Mouse (Mus musculus): ENCODE data around the gene Olfr532. TPM values are rescaled to one million over a fixed set of nuclear protein-coding genes. Genes with fewer than 3 reads are reported as not detected.
"Not testable (repeated sequence)": the region's sequence is repeated elsewhere in the genome, so short reads cannot be mapped to it uniquely, and the experiment has no call there.

Olfr532 gene
- not detected in 2 replicates for polyA plus RNA-seq (2012; rRNA removed)

GRCm38 (mm10) chr7:140421539-140421938 lies at the start of gene Olfr532:
Olfr532 (minus strand) TSS chr7:140421639.
- Histone ChIP-seq H3K4me3 (ENCODE audit: insufficient read depth, low read depth, low read length) (no peak within 1 kb of the TSS), H3K27me3 (replicated peaks; ENCODE audit: control insufficient read depth, insufficient read depth, low read length) (no peaks in the 10 kb centered on the region), H3K4me1 (ENCODE audit: control insufficient read depth, insufficient read depth, low read length) (no peaks in the 10 kb centered on the region), H3K27ac (ENCODE audit: insufficient read depth, low read depth, low read length) (no peak within 1 kb of the TSS), H3K36me3 (ENCODE audit: control insufficient read depth, insufficient read depth, low read length) (no peaks in the 10 kb centered on the region)
- TF ChIP-seq CTCF (conservative IDR thresholded peaks at IDR 0.05; ENCODE audit: insufficient read depth, insufficient read length, low read depth, low read length) (no peak), POLR2A (IDR thresholded peaks at IDR 0.05; ENCODE audit: low read depth, low read length) (no peak)
- DNase-seq: no peak
- 83% methylated on average over 1 of the region's 1 CpGs for WGBS

DNA sequence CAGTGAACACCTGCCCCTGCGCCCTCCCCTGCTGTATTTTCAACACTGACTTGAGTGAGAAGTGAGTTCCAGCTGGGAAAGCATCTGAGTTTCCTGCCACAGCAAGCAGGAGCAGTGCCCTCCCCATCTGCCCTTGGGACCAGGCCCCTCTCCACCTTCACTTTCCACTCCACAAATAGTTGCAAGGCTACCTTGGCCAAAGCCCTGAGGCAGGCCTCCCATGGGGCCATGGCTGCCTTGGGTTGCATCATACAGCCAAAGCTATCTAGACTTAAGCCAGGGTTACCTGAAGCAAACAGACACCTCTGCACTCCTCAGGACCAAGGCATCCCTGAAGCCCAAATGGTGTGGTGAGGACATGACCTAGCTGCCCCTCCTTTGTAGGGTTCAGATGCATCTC lies 41.6 kb upstream of the Olfr532 start, which contains the start of gene Olfr533:
Gene Olfr533 (plus strand): TSS at position 301 of the 400 bp plus-strand sequence.
- H3K27ac ChIP-seq (ENCODE audit: insufficient read depth, low read depth, low read length); DNase-seq; H3K27me3 ChIP-seq (replicated peaks; ENCODE audit: control insufficient read depth, insufficient read depth, low read length); H3K36me3 ChIP-seq (ENCODE audit: control insufficient read depth, insufficient read depth, low read length); H3K4me1 ChIP-seq (ENCODE audit: control insufficient read depth, insufficient read depth, low read length); H3K4me3 ChIP-seq (ENCODE audit: insufficient read depth, low read depth, low read length): not testable (repeated sequence)
- 67% methylated on average over 1 of the region's 1 CpGs for WGBS

GRCm38 (mm10) chr7:140443141-140443540 lies 21.7 kb upstream of the Olfr532 start:
- Histone ChIP-seq H3K27ac (ENCODE audit: insufficient read depth, low read depth, low read length) (no peak overlapping the region), H3K36me3 (ENCODE audit: control insufficient read depth, insufficient read depth, low read length) (no peaks in the 10 kb centered on the region), H3K27me3 (replicated peaks; ENCODE audit: control insufficient read depth, insufficient read depth, low read length) (no peaks in the 10 kb centered on the region), H3K4me1 (ENCODE audit: control insufficient read depth, insufficient read depth, low read length) (no peaks in the 10 kb centered on the region), H3K4me3 (ENCODE audit: insufficient read depth, low read depth, low read length) (no peak overlapping the region)
- 81% methylated on average over 1 of the region's 1 CpGs for WGBS
- no peak for TF ChIP-seq CTCF (conservative IDR thresholded peaks at IDR 0.05; ENCODE audit: insufficient read depth, insufficient read length, low read depth, low read length)
- TF ChIP-seq POLR2A (IDR thresholded peaks at IDR 0.05; ENCODE audit: low read depth, low read length): no peak
- DNase-seq: no peak

GRCm38 (mm10) chr7:140402818-140403217 lies 18.6 kb downstream of the Olfr532 start, which contains the start of gene Olfr531:
Olfr531 (minus strand) TSS chr7:140402918.
- WGBS: 96% methylated on average over 1 of the region's 1 CpGs

DNA sequence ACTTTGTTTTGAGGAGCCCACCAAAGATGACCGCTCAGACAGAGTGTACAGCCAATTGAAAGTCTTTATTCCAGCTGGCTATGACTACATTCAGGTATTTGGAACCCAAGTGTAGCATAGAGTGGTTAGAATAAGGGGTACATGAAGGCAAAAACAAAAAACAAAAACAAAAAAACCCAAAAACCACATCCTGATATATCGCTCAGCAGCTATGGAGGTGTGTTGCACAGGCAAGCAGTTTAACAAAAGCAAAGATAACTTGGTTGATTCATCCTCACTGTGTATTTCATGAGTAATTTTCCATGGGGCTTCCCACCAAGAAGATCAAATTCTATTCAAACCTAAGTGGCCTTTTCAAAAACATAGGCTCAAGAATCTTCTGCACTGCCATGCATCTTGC lies 44.5 kb downstream of the Olfr532 start:
- TF ChIP-seq POLR2A (IDR thresholded peaks at IDR 0.05; ENCODE audit: low read depth, low read length) (no peak), CTCF (conservative IDR thresholded peaks at IDR 0.05; ENCODE audit: insufficient read depth, insufficient read length, low read depth, low read length) (no peak)
- no peaks in the 10 kb centered on the region for H3K36me3 ChIP-seq (ENCODE audit: control insufficient read depth, insufficient read depth, low read length)
- no peak for DNase-seq
- no peaks in the 10 kb centered on the region; the same call in 1 of the 2 replicates for H3K27me3 ChIP-seq (replicated peaks; ENCODE audit: control insufficient read depth, insufficient read depth, low read length)
- H3K27ac ChIP-seq (ENCODE audit: insufficient read depth, low read depth, low read length): no peak overlapping the region
- H3K4me1 ChIP-seq (ENCODE audit: control insufficient read depth, insufficient read depth, low read length): no peaks in the 10 kb centered on the region
- WGBS: 94% methylated on average over 2 of the region's 2 CpGs
- no peak overlapping the region for H3K4me3 ChIP-seq (ENCODE audit: insufficient read depth, low read depth, low read length)

More at GRCm38 (mm10) chr7:140402818-140403217, 18.6 kb downstream of the Olfr532 start, which contains the start of gene Olfr531:
- H3K4me1 ChIP-seq (ENCODE audit: control insufficient read depth, insufficient read depth, low read length): no peaks in the 10 kb centered on the region
- no peak for TF ChIP-seq CTCF (conservative IDR thresholded peaks at IDR 0.05; ENCODE audit: insufficient read depth, insufficient read length, low read depth, low read length)
- no peak for TF ChIP-seq POLR2A (IDR thresholded peaks at IDR 0.05; ENCODE audit: low read depth, low read length)
- no peak for DNase-seq
- H3K27ac ChIP-seq (ENCODE audit: insufficient read depth, low read depth, low read length): no peak within 1 kb of the TSS
- H3K36me3 ChIP-seq (ENCODE audit: control insufficient read depth, insufficient read depth, low read length): no peaks in the 10 kb centered on the region
- no peak within 1 kb of the TSS for H3K4me3 ChIP-seq (ENCODE audit: insufficient read depth, low read depth, low read length)
- H3K27me3 ChIP-seq (replicated peaks; ENCODE audit: control insufficient read depth, insufficient read depth, low read length): no peaks in the 10 kb centered on the region

- no peaks in the 10 kb centered on the region for H3K36me3 ChIP-seq (ENCODE audit: control insufficient read depth, insufficient read depth, low read length)
- WGBS: 14% methylated on average over 1 of the region's 1 CpGs
- no peaks in the 10 kb centered on the region for H3K4me1 ChIP-seq (ENCODE audit: control insufficient read depth, insufficient read depth, low read length)
- H3K27me3 ChIP-seq (replicated peaks; ENCODE audit: control insufficient read depth, insufficient read depth, low read length): no peaks in the 10 kb centered on the region
- no peak for DNase-seq
- no peak within 1 kb of the TSS for H3K27ac ChIP-seq (ENCODE audit: insufficient read depth, low read depth, low read length)
- no peak within 1 kb of the TSS for H3K4me3 ChIP-seq (ENCODE audit: insufficient read depth, low read depth, low read length)
- no peak for TF ChIP-seq POLR2A (IDR thresholded peaks at IDR 0.05; ENCODE audit: low read depth, low read length)
- TF ChIP-seq CTCF (conservative IDR thresholded peaks at IDR 0.05; ENCODE audit: insufficient read depth, insufficient read length, low read depth, low read length): no peak
Measured at GRCm38 (mm10) chr7:140376231-140376630, 45.2 kb downstream of the Olfr532 start, which contains the start of gene Olfr530. Olfr530 (minus strand) TSS chr7:140376331.

DNA sequence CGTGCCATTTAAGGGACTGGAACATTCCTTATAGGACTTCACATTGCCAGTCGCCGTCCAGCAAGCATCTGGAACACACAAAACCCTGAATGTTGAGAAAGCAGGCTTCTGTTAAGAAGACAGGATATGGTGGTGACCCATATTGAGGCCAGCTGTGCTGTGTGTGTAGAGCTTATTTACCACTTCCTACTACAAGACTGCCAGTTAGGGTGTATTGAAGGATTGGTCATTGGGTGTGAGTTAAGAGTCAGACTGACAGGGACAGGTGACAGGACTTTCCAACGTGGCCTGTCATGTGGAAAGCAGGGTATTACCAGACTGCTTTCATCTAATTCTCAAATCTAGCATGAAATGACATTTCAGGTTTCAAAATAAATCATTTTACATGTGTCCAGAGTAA lies 47.1 kb downstream of the Olfr532 start:
- no peak overlapping the region for H3K27ac ChIP-seq (ENCODE audit: insufficient read depth, low read depth, low read length)
- no peaks in the 10 kb centered on the region for H3K4me1 ChIP-seq (ENCODE audit: control insufficient read depth, insufficient read depth, low read length)
- H3K4me3 ChIP-seq (ENCODE audit: insufficient read depth, low read depth, low read length): no peak overlapping the region
- H3K27me3 ChIP-seq (replicated peaks; ENCODE audit: control insufficient read depth, insufficient read depth, low read length): no peaks in the 10 kb centered on the region
- no peak for DNase-seq
- WGBS: 75% methylated on average over 4 of the region's 4 CpGs
- H3K36me3 ChIP-seq (ENCODE audit: control insufficient read depth, insufficient read depth, low read length): no peaks in the 10 kb centered on the region
- TF ChIP-seq POLR2A (IDR thresholded peaks at IDR 0.05; ENCODE audit: low read depth, low read length) (no peak), CTCF (conservative IDR thresholded peaks at IDR 0.05; ENCODE audit: insufficient read depth, insufficient read length, low read depth, low read length) (no peak)

Other genes starting within 250 kb of the Olfr532 start
- gene Olfr523, start 248.4 kb downstream of the Olfr532 start, polyA plus RNA-seq (2012; rRNA removed): 0.05 TPM in 1 of 2 replicates, not detected in the other
- gene Olfr524, start 215.7 kb downstream of the Olfr532 start, polyA plus RNA-seq (2012; rRNA removed): not detected in 2 replicates
- 0.30 and 0.66 TPM in 2 replicates for gene Cd163l1, start 203.4 kb downstream of the Olfr532 start, polyA plus RNA-seq (2012; rRNA removed)
- gene 5830411N06Rik, start 174.4 kb downstream of the Olfr532 start, polyA plus RNA-seq (2012; rRNA removed): 0.11 TPM in 2 replicates
- gene Olfr525, start 100.8 kb downstream of the Olfr532 start, polyA plus RNA-seq (2012; rRNA removed): not detected in 2 replicates
- not detected in 2 replicates for gene Olfr527, start 87.6 kb downstream of the Olfr532 start, polyA plus RNA-seq (2012; rRNA removed)
- gene Olfr60, start 60.0 kb downstream of the Olfr532 start, polyA plus RNA-seq (2012; rRNA removed): 0.05 TPM in 1 of 2 replicates, not detected in the other
- not detected in 2 replicates for gene Olfr530, start 45.3 kb downstream of the Olfr532 start, polyA plus RNA-seq (2012; rRNA removed)
- not detected in 2 replicates for gene Olfr531, start 18.7 kb downstream of the Olfr532 start, polyA plus RNA-seq (2012; rRNA removed)
- gene Olfr533, start 41.7 kb upstream of the Olfr532 start, polyA plus RNA-seq (2012; rRNA removed): not detected in 2 replicates
- not detected in 2 replicates for gene Olfr535, start 62.6 kb upstream of the Olfr532 start, polyA plus RNA-seq (2012; rRNA removed)
- not detected in 2 replicates for gene Olfr536, start 85.8 kb upstream of the Olfr532 start, polyA plus RNA-seq (2012; rRNA removed)
- not detected in 2 replicates for gene Olfr538, start 146.2 kb upstream of the Olfr532 start, polyA plus RNA-seq (2012; rRNA removed)
- gene Olfr46, start 179.6 kb upstream of the Olfr532 start, polyA plus RNA-seq (2012; rRNA removed): not detected in 2 replicates
- not detected in 2 replicates for gene Olfr61, start 207.3 kb upstream of the Olfr532 start, polyA plus RNA-seq (2012; rRNA removed)
- gene Olfr53, start 224.8 kb upstream of the Olfr532 start, polyA plus RNA-seq (2012; rRNA removed): not detected in 2 replicates
- not detected in 2 replicates for gene Olfr539, start 238.3 kb upstream of the Olfr532 start, polyA plus RNA-seq (2012; rRNA removed)

All from kidney, adult 2 months (tissue).